Mouse (Mus musculus): ENCODE measurements around the gene Pf4. TPM values are rescaled to one million over a fixed set of nuclear protein-coding genes. Genes with fewer than 3 reads are reported as not detected.
"Not testable (repeated sequence)": the region's sequence is repeated elsewhere in the genome, so short reads cannot be mapped to it uniquely, and the experiment has no call there.

The Pf4 gene
- total RNA-seq, 2 experiments from 2014 or later, result 30.4 to 45.1 TPM

DNA sequence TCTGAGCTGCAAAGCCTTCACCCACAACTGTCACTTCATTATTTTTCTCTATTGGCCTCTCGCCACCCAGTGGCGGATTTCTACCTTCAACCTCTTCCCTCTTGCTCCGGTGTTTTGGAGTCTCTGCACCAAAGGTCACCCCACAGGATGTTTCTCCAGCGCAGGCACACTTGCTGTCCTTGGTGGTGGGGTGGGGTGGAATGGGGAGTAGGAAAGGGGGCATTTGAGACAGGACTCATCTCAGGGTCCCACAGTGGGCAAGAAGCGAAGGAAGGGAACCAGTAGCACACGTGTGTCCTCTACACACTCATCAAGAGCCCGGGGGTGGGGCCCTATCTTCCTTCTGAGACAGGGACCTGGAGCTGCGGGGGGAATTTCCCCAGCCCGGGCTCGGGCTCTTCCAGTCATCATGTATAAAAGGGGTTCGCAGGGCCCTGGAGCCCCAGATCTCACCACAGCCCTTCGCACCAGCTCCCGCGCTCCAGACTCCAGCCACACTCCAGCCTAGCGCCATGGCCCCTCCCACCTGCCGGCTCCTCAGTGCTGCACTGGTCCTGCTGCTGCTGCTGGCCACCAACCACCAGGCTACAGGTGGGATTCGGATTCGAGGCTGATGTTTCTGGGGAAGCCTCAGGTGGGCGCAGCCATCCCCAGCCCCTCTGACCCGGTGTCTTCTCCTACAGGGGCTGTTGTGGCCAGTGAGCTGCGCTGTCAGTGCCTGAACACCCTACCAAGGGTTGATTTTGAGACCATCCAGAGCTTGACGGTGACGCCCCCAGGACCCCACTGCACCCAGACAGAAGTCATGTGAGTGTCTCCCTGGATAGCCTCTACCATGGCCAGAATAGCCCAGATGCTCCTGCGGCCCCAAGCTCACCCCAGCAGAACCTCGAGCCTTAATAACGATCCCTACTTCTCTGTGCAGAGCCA, 13.7 kb downstream of the Pf4 start, which contains the start of gene Cxcl3:
Cxcl3 (plus strand) TSS at position 445 of the 930 bp plus-strand sequence.
- no peak for DNase-seq (ENCODE audit: low spot score in 2 of 2)

DNA sequence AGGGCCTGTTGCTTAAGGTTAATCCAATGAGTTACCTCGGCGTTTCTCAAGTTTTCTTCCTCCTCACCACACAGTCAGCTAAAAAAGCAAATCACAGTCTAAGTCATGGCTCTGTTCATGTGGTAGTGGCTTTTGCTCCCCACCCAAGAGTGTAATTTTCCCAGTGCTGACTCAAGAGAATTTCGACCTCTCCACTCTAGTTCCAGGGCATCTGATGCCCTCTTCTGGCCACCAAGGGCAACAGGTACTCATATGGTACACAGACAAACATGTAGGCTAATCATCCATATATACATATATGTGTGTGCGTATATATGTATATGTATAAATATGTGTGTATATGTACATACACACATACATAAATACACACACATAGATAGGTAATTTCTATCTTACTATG, 15.9 kb downstream of the Pf4 start:
- no peak for DNase-seq (ENCODE audit: low spot score in 2 of 2)

GRCm38 (mm10) chr5:90789306-90790073, 17.3 kb downstream of the Pf4 start:
- no peak for DNase-seq (ENCODE audit: low spot score in 2 of 2)

GRCm38 (mm10) chr5:90790074-90790502, 17.9 kb downstream of the Pf4 start:
- no peak for DNase-seq (ENCODE audit: low spot score in 2 of 2)

DNA sequence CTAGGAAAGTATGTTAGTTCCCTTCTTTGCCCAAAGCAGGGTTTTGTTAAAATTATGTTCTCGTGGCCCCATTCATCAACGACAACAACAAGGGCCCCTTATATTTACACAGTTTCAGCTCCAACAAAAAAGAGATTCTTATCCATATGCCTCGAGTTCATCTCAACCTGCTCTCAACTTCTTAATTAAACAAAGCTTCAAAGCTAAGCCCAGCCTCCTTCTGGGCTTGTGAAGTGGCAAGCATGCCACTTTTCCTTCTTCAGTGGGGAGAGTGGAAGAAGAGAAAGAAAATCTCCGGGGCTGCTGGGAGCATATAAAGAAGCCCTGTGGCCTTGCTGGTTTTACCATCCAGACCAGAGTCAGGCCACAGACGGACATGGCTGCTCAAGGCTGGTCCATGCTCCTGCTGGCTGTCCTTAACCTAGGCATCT, 22.0 kb downstream of the Pf4 start, which contains the start of gene Cxcl15:
Cxcl15 (plus strand) TSS at position 340 of the 431 bp plus-strand sequence.
- no peak for DNase-seq (ENCODE audit: low spot score in 2 of 2)

DNA sequence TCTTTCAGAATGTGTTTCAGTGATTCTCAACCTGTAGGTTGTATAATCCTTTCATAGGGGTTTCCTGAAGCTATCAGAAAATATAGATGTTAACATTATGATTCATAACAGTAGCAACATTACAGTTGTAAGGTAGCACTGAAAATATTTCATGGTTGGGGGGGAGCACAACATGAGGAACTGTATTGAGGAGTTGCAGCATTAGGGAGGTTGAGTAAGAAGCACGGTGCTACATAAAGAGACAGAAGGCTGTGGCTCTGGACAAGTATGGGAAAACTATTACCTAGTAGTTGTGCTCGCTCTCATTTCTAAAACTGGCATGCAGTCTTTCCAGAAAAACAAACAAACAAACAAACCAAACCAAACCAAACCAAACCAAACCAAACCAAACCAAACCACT, 23.2 kb downstream of the Pf4 start:
- DNase-seq (ENCODE audit: low spot score in 2 of 2), result not testable (repeated sequence)

DNA sequence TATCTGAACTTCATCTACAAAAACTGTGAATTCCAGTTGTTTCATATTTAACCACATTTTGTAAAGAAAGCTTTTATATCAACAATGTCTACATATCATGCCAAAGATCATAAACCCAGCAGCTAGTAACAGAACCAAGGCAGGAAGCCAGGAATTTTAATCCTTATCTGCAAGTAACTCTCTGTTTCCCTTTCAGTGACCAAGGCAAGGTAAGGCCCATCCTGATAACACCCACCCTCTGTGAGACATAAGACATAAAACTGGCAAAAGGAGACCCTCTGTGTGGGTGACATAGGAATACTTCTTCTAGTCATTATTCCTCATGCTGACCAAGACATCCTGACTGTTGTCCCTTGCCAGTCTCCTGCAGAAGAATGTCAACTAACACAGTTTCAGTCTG, 32.3 kb downstream of the Pf4 start:
- DNase-seq (ENCODE audit: low spot score in 2 of 2), result no peak

DNA sequence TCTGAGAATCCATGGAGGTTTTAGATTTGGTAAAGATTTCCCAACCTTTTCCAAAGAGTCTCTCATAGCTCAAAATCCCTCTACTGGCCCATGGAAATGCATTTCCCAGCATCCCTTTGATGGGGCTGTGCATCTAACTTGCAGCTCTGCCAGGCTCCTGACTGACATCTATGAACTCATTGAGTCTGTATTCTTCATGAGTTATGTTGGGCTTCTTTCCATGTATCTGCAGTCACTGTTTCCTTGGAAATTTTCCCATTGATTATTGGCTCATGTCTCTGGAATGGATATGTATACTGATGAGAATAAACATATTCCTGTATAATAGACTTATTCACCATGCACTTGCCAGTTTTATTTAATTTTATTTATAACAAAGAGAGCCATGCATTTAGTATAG, 33.8 kb downstream of the Pf4 start:
- no peak for DNase-seq (ENCODE audit: low spot score in 2 of 2)

- DNase-seq (ENCODE audit: low spot score in 2 of 2), result no peak
These were observed 35.1 kb downstream of the Pf4 start for GRCm38 (mm10) chr5:90807176-90807950.

- no peak for DNase-seq (ENCODE audit: low spot score in 2 of 2)
These were observed 47.5 kb downstream of the Pf4 start for GRCm38 (mm10) chr5:90819756-90820155.

Small RNA genes within 50 kb of the gene (microRNA-seq; reads per million reads assigned to microRNA genes)
- gene Gm24322, result not detected

Other genes starting within 250 kb of the Pf4 start
- gene 5830473C10Rik, start 211.3 kb upstream of the Pf4 start, total RNA-seq (2021), result 1 to 10 TPM in 1 of 2 experiments, under 1 TPM in 1; 0.28 to 6.0 TPM
- 1 to 10 TPM; 1.5 to 4.3 TPM for gene Rassf6, start 131.8 kb upstream of the Pf4 start, total RNA-seq (2021)
- gene Cxcl5, start 13.1 kb upstream of the Pf4 start, total RNA-seq (2021), result not detected
- 10 to 100 TPM in 1 of 2 experiments, 1 to 10 TPM in 1; 2.2 to 14.0 TPM for gene Ppbp, start 3.9 kb upstream of the Pf4 start, total RNA-seq (2021)
- not detected for gene Cxcl3, start 13.7 kb downstream of the Pf4 start, total RNA-seq (2021)
- not detected for gene Cxcl15, start 22.1 kb downstream of the Pf4 start, total RNA-seq (2021)
- gene Cxcl1, start 118.8 kb downstream of the Pf4 start, total RNA-seq (2021), result 1 to 10 TPM in 1 of 2 experiments, under 1 TPM in 1; 0.82 to 1.3 TPM
- gene Cxcl2, start 131.4 kb downstream of the Pf4 start, total RNA-seq (2021), result under 1 TPM; 0.37 to 0.76 TPM
- 10 to 100 TPM; 23.9 to 27.0 TPM for gene Mthfd2l, start 158.7 kb downstream of the Pf4 start, total RNA-seq (2021)